Mouse (Mus musculus): ENCODE measurements around the gene Midn. TPM values are rescaled to one million over a fixed set of nuclear protein-coding genes. Genes with fewer than 3 reads are reported as not detected.

The Midn gene
- polyA plus RNA-seq, 1 experiment: 372 TPM

DNA sequence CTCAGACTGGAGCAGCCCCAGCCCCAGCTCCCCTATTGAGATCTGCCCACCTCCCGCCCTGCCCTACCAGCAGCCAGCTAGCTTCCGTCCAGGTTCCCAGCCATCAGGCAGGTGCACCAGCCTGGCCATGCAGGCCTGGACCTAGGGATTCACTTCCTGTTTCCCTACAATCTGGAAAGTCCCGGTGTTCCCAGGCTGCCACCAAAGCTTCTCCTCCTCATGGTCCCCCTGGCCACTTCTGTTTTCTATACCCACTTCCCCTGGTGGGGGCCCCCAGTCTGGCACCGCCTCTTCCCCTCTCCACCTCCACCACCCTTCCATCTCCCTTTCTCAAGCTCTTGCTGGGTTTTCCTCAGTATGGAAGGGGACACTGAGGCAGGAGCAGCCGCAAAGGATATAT, 42.6 kb upstream of the Midn start, which contains the start of gene Sbno2:
Sbno2 (minus strand) TSS at position 112 of the 400 bp plus-strand sequence.
- H3K27ac ChIP-seq (ENCODE audit: insufficient read depth, low read depth, low read length): peak within 1 kb of the TSS; percentile 92
- no peak for TF ChIP-seq POLR2A (IDR thresholded peaks at IDR 0.05; ENCODE audit: low read depth, low read length)
- TF ChIP-seq CTCF (IDR thresholded peaks at IDR 0.05; ENCODE audit: extremely low read depth, insufficient read length, insufficient replicate concordance, low read depth, low read length): no peak

DNA sequence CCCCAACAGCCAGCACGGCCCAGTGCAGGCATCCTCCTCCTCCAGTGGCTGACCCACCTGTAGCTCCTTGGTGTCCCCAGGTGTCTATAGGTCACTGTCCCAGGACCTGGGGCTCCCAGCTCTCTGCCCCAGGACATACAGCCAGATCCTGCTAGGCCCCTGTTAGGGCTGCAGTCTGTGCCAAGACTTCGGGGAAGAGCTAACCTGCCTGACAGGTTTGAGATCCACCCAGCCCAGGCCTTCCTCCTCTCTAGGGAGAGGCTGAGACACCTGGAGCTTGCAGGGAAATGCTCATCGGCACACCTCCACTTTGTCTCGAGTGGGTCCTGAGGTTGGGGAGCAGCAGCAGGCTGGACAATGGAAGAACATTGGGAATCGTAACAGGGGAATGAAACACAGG, 42.1 kb upstream of the Midn start:
- Histone ChIP-seq H3K4me1 (ENCODE audit: control insufficient read depth, insufficient read depth, insufficient read length, low read length) (peaks cover 15% of the 10 kb centered on the region), H3K27me3 (ENCODE audit: control insufficient read depth, insufficient read depth, low read length) (no peaks in the 10 kb centered on the region), H3K36me3 (ENCODE audit: control insufficient read depth, insufficient read depth, low read length) (no peaks in the 10 kb centered on the region), H3K27ac (ENCODE audit: insufficient read depth, low read depth, low read length) (peak overlapping the region; percentile 92), H3K4me3 (ENCODE audit: low read depth, low read length) (peak overlapping the region; percentile 15)
- WGBS: 27% methylated on average over 5 of the region's 5 CpGs
- TF ChIP-seq POLR2A (IDR thresholded peaks at IDR 0.05; ENCODE audit: low read depth, low read length): 0 out of 2 replicates have a peak, but pooled peaks have one; percentile 13
- TF ChIP-seq CTCF (IDR thresholded peaks at IDR 0.05; ENCODE audit: extremely low read depth, insufficient read length, insufficient replicate concordance, low read depth, low read length): no peak

More for the DNA sequence above, 42.6 kb upstream of the Midn start, which contains the start of gene Sbno2:
- H3K36me3 ChIP-seq (ENCODE audit: control insufficient read depth, insufficient read depth, low read length): no peaks in the 10 kb centered on the region
- no peaks in the 10 kb centered on the region for H3K27me3 ChIP-seq (ENCODE audit: control insufficient read depth, insufficient read depth, low read length)
- H3K4me3 ChIP-seq (ENCODE audit: low read depth, low read length): peak within 1 kb of the TSS; percentile 15
- 52% methylated on average over 5 of the region's 5 CpGs for WGBS
- H3K4me1 ChIP-seq (ENCODE audit: control insufficient read depth, insufficient read depth, insufficient read length, low read length): peaks cover 18% of the 10 kb centered on the region

DNA sequence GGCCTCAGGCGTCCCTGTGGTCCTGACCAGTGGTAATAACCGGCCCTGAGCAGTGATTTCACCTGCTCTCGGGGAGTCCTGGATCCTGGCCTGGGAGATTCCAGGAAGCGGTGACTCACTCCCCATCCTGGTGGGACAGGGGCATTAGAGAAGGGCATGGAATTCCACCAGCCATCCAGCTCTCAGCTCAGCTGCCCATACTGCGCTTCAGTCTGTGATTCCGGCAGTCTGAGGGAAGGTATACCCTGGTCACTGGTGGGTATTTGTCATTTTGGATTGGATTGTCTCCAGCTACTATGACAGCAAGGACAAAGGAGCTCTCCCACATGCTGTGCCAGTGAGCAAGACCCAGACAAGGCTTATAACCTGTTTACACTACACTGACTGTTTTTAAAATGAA, 40.4 kb upstream of the Midn start:
- peaks cover 12% of the 10 kb centered on the region for H3K4me1 ChIP-seq (ENCODE audit: control insufficient read depth, insufficient read depth, insufficient read length, low read length)
- TF ChIP-seq CTCF (IDR thresholded peaks at IDR 0.05; ENCODE audit: extremely low read depth, insufficient read length, insufficient replicate concordance, low read depth, low read length): no peak
- no peak for TF ChIP-seq POLR2A (IDR thresholded peaks at IDR 0.05; ENCODE audit: low read depth, low read length)
- H3K36me3 ChIP-seq (ENCODE audit: control insufficient read depth, insufficient read depth, low read length): no peaks in the 10 kb centered on the region
- no peaks in the 10 kb centered on the region for H3K27me3 ChIP-seq (ENCODE audit: control insufficient read depth, insufficient read depth, low read length)
- 65% methylated on average over 6 of the region's 6 CpGs for WGBS
- no peak overlapping the region for H3K27ac ChIP-seq (ENCODE audit: insufficient read depth, low read depth, low read length)
- no peak overlapping the region for H3K4me3 ChIP-seq (ENCODE audit: low read depth, low read length)

DNA sequence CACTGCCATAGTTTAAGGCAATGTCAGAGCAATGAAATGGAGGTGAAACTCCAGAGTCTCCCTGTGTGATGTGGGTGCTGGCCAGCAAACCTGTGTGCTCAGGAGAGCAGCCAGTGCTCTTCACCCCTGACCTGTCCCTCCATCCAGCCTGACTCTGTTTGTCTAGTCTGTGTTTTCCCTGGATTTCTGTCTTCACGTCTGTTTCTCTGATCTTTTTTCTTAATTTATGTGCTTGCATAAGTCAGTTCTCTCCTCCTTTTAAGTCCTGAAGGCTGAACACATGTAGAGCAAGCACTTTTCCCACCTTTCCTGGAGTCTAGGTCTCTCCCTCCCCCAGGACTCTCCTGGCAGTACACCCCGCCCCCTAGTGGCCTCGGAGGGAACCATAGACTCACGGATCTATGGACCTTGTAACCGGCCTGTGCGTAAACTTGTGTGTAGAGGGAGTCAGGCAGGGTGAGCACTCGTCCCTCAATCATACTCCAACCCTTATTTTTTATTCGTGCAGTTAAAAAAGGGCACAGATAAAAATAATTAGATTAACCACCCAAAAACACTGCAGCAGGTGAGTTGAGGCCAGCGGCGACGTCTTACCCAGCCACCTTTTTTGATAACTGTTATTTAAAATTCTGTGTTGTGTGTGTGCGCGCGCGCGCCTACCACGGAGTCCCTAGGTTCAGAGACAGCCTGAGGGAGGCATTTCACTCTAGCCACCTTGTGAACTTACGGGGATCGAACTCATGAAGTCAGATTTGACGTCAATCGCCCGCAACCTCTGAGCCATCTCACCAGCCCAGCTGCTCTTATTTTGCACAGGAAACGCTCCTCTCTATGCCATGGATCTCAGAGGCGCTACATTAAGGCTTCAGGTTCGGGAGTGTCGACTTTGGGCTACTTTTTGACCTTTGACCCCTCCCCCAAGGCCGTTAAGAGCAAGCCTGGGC, 33.5 kb upstream of the Midn start:
- H3K4me3 ChIP-seq (ENCODE audit: low read depth, low read length): peak overlapping the region; percentile 64
- H3K27ac ChIP-seq (ENCODE audit: insufficient read depth, low read depth, low read length): peak overlapping the region; percentile 96
- H3K27me3 ChIP-seq (ENCODE audit: control insufficient read depth, insufficient read depth, low read length): no peaks in the 10 kb centered on the region
- TF ChIP-seq POLR2A (IDR thresholded peaks at IDR 0.05; ENCODE audit: low read depth, low read length) (no peak), CTCF (IDR thresholded peaks at IDR 0.05; ENCODE audit: extremely low read depth, insufficient read length, insufficient replicate concordance, low read depth, low read length) (peak; percentile 94)
- H3K36me3 ChIP-seq (ENCODE audit: control insufficient read depth, insufficient read depth, low read length): 0 out of 2 replicates have a peak, but pooled peaks cover 5% of the 10 kb centered on the region
- peaks cover 17% of the 10 kb centered on the region for H3K4me1 ChIP-seq (ENCODE audit: control insufficient read depth, insufficient read depth, insufficient read length, low read length)
- WGBS: 2% methylated on average over 27 of the region's 27 CpGs

DNA sequence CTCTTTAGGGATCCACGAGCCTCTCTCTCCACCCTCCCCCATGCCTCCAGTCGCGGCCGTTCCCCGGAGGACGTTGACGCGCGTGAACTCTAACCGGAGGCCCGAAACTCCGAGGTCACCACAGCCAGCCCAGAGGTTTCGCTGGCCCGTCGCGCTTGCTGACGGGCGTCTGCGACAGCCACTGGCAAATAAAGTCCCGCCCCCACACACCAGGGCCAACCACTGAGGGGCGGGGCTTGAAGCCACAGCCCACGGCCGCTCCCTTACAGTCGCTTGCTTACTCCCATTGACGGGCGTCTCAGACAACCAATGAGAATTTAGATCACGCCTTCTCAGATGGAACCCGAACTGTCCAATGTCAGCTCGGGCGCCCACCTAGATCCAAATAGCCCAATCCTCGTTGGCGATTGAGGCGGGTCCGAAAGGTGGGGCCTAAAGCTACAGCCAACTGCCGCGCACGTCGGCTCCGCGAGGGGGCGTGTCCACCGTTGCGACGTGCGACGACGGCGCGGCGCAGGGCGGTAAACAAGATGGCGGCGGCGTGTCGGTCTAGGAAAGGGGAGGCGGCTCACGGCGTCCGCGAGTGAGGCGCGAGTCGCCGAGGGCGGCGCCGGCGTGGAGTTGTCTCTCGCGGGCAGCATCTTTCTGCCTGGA, 32.7 kb upstream of the Midn start, which contains the start of gene Stk11:
Stk11 (plus strand) TSS at position 514 of the 654 bp plus-strand sequence.
- Histone ChIP-seq H3K27ac (ENCODE audit: insufficient read depth, low read depth, low read length) (peak within 1 kb of the TSS; percentile 96), H3K27me3 (ENCODE audit: control insufficient read depth, insufficient read depth, low read length) (no peaks in the 10 kb centered on the region), H3K36me3 (ENCODE audit: control insufficient read depth, insufficient read depth, low read length) (peaks cover 8% of the 10 kb centered on the region; the same call in 1 of the 2 replicates), H3K4me1 (ENCODE audit: control insufficient read depth, insufficient read depth, insufficient read length, low read length) (peaks cover 20% of the 10 kb centered on the region), H3K4me3 (ENCODE audit: low read depth, low read length) (peak within 1 kb of the TSS; percentile 87)
- TF ChIP-seq POLR2A (IDR thresholded peaks at IDR 0.05; ENCODE audit: low read depth, low read length) (peak; percentile 90), CTCF (IDR thresholded peaks at IDR 0.05; ENCODE audit: extremely low read depth, insufficient read length, insufficient replicate concordance, low read depth, low read length) (no peak)
- under 1% methylated on average over 70 of the region's 70 CpGs for whole genome bisulfite sequencing

DNA sequence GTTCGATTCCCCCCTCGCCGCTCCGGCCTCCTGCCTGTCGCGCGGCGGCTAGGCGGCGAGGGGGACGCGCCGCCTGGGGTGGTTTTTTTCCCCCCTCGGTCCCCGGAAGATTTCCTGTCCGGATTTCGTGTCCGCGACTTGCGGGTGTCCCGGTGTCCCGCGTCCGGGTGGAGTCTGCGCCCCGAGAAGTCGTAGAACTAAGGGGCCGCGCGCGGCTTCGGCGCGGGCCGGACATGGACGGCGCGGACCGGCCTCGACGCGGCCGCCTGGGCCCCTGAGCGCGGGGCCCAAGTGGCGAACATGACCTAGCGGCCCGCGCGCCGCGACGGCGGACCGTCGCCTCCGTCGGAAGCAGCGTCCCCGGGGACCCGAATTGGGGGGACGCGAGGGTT, 32.1 kb upstream of the Midn start:
- WGBS: under 1% methylated on average over 63 of the region's 63 CpGs
- peaks cover 20% of the 10 kb centered on the region for H3K4me1 ChIP-seq (ENCODE audit: control insufficient read depth, insufficient read depth, insufficient read length, low read length)
- H3K27me3 ChIP-seq (ENCODE audit: control insufficient read depth, insufficient read depth, low read length): no peaks in the 10 kb centered on the region
- H3K4me3 ChIP-seq (ENCODE audit: low read depth, low read length): peak overlapping the region; percentile 87
- peak overlapping the region; percentile 33 for H3K27ac ChIP-seq (ENCODE audit: insufficient read depth, low read depth, low read length)
- peaks cover 11% of the 10 kb centered on the region for H3K36me3 ChIP-seq (ENCODE audit: control insufficient read depth, insufficient read depth, low read length)
- TF ChIP-seq POLR2A (IDR thresholded peaks at IDR 0.05; ENCODE audit: low read depth, low read length) (no peak; the same call in 1 of the 2 replicates), CTCF (IDR thresholded peaks at IDR 0.05; ENCODE audit: extremely low read depth, insufficient read length, insufficient replicate concordance, low read depth, low read length) (no peak)
